Mouse (Mus musculus) intestine, postnatal 0 days (tissue): Measurements from ENCODE around the gene Gm16223. TPM values are rescaled to one million over a fixed set of nuclear protein-coding genes. Genes with fewer than 3 reads are reported as not detected.

Source experiments
- ATAC-seq: fragments of 200-750 bp; cut with Nextera tagmentation; 2 replicates; pipeline ENCODE4 v1.8.0; 2017; ENCODE audit warnings: mild to moderate bottlenecking, moderate TSS enrichment, moderate library complexity
- H3K27ac ChIP-seq: fragments of 300-500 bp; sonication (generic); 2 replicates; pipeline ENCODE4 v1.5.1; 2014; ENCODE audit warnings: mild to moderate bottlenecking, low read depth, low read length, moderate library complexity
- H3K27me3 ChIP-seq: fragments of 300-500 bp; sonication (generic); replicated peaks from 2 replicates; pipeline ENCODE4 v1.6.1; 2014; ENCODE audit warnings: low read length, mixed read lengths; ENCODE audit not compliant: control insufficient read depth, insufficient read depth
- H3K36me3 ChIP-seq: fragments of 300-500 bp; sonication (generic); 2 replicates; pipeline ENCODE4 v1.6.1; 2014; ENCODE audit warnings: mild to moderate bottlenecking, moderate library complexity; ENCODE audit not compliant: control insufficient read depth, insufficient read depth
- H3K4me1 ChIP-seq: fragments of 300-500 bp; sonication (generic); replicated peaks from 2 replicates; pipeline ENCODE4 v1.6.1; 2014; ENCODE audit warnings: antibody characterized with exemption, low read length, mixed read lengths; ENCODE audit not compliant: control insufficient read depth, insufficient read depth
- H3K4me2 ChIP-seq: fragments of 300-500 bp; sonication (generic); replicated peaks from 2 replicates; pipeline ENCODE4 v1.6.1; 2014; ENCODE audit warnings: low read depth, mild to moderate bottlenecking, moderate library complexity
- H3K4me3 ChIP-seq: fragments of 300-500 bp; sonication (generic); 2 replicates; pipeline ENCODE4 v1.5.1; 2014; ENCODE audit warnings: low read depth, low read length
- H3K9ac ChIP-seq: fragments of 300-500 bp; sonication (generic); 2 replicates; pipeline ENCODE4 v1.6.1; 2014; ENCODE audit warnings: mild to moderate bottlenecking, low read depth, low read length
- H3K9me3 ChIP-seq: fragments of 300-500 bp; sonication (generic); 2 replicates; pipeline ENCODE4 v1.6.1; 2016; ENCODE audit warnings: mixed run types; ENCODE audit not compliant: control insufficient read depth
- CTCF ChIP-seq: sonication (generic); IDR thresholded peaks from 2 replicates; pipeline ENCODE4 v1.5.1; 2016; ENCODE audit warnings: low read depth, mild to moderate bottlenecking, control low read depth, antibody characterized with exemption, moderate library complexity
- WGBS: fragments of 180-500 bp; shearing (Covaris S2); extraction: QIAGEN DNeasy Blood & Tissue Kit; methylation state at CpG from one replicate; pipeline ENCODE4 v1.1.7; 2014; 5-methylcytosine and 5-hydroxymethylcytosine counted together
- polyA plus RNA-seq: library from polyadenylated mRNA; unstranded; fragments of >200 nt; fragmentation: Nextera tagmentation; extraction: Ambion mirVana; gene quantifications from 2 replicates; pipeline ENCODE4 v1.2.1, GENCODE M21; 2015

The Gm16223 gene
- polyA plus RNA-seq, 1 experiment from 2014 or later = not detected

DNA sequence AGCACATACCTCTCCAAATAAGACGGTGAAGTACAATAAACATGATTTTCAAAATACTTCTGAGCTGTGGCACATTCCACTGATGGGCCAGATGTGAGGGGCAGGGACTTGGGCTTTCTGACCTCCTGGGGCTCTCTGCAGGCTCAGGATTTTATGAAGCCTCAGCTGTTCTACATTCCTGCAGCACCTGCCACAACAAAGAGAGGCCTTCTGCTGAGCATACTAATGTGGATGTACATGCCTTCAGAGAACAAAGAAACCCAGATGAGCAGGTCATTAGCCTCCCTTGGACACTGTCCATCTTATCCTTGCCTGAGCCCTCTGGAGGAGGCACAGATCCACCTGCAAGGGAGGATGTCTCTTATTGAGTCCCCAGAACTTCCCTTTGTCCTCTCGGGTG is 97.0 kb downstream of the Gm16223 start:
- H3K27ac ChIP-seq = no peak overlapping the region
- ATAC-seq = no peak
- H3K27me3 ChIP-seq = no peaks in the 10 kb centered on the region
- H3K4me3 ChIP-seq = no peak overlapping the region
- no peaks in the 10 kb centered on the region for H3K4me1 ChIP-seq
- H3K36me3 ChIP-seq = no peaks in the 10 kb centered on the region
- H3K9me3 ChIP-seq = no peaks in the 10 kb centered on the region
- TF ChIP-seq CTCF = no peak
- no peak overlapping the region for H3K9ac ChIP-seq
- WGBS = 85% methylated on average over 2 of the region's 2 CpGs
- H3K4me2 ChIP-seq = no peak overlapping the region

DNA sequence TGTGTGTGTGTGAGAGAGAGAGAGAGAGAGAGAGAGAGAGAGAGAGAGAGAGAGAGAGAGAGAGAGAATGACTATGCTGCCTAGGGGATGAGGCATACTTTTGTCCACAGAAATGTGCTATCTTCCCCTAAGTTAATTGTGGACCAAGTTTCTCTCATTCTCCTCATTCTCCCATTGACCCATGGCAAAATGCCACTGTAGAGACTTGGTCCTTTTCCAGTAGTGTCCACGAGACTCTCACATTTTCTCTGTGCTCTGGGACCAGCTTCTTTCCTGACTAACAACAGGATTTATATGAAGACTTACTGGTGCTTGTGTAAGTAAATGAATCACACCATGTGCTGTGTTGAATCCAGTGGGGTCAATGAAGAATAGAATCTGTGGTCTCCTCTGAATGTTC is 98.6 kb downstream of the Gm16223 start:
- no peak overlapping the region for H3K4me3 ChIP-seq
- no peak for ATAC-seq
- no peak overlapping the region for H3K9ac ChIP-seq
- no peak overlapping the region for H3K27ac ChIP-seq
- H3K36me3 ChIP-seq = no peaks in the 10 kb centered on the region
- H3K27me3 ChIP-seq = no peaks in the 10 kb centered on the region
- 39% methylated on average over 1 of the region's 1 CpGs for WGBS
- no peaks in the 10 kb centered on the region for H3K4me1 ChIP-seq
- no peak for TF ChIP-seq CTCF
- no peak overlapping the region for H3K4me2 ChIP-seq
- H3K9me3 ChIP-seq = no peaks in the 10 kb centered on the region

DNA sequence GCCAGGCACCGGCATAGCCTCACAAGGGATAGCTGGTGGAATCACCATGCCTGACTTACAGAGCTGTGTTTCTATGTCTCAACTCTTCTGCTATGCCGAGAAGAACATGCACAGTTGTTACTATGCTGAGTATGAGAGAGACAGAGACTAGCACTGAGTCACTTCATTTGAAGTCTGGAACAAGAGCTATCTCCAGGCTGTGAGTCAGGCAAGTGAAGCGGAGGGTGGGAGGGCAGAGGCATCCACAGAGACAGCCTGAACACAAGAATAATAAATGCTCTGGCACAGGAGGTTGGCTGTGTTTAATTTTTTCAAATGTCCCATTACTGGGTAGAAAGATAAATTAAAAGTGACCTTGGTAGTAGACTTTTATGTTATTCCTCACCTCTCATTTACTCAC is 100.3 kb downstream of the Gm16223 start:
- Histone ChIP-seq H3K9me3 (no peaks in the 10 kb centered on the region), H3K4me3 (no peak overlapping the region), H3K27me3 (no peaks in the 10 kb centered on the region), H3K27ac (no peak overlapping the region), H3K36me3 (no peaks in the 10 kb centered on the region), H3K4me1 (no peaks in the 10 kb centered on the region), H3K4me2 (no peak overlapping the region), H3K9ac (no peak overlapping the region)
- WGBS = 86% methylated on average over 3 of the region's 3 CpGs
- no peak for ATAC-seq
- no peak for TF ChIP-seq CTCF

DNA sequence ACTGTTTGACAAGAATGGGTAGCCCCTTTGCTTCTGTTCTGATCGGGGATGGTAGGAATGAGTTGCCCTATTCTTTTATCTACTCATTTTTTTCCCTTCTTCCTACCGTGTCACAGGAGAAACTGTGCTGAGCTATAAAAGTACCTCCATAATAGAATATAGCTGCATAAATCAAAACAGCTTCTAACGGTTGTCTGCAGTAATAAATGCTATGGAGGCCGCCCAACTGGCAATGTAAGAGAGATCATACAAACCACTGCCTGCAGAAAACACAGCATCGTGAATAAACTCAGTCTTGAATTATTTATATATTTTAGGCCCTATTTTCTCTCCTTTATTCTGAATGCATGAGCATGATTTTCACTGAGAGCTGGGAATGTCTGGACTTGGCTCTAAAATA is 101.0 kb downstream of the Gm16223 start:
- TF ChIP-seq CTCF = no peak
- H3K27me3 ChIP-seq = no peaks in the 10 kb centered on the region
- ATAC-seq = no peak
- H3K4me2 ChIP-seq = no peak overlapping the region
- no peak overlapping the region for H3K27ac ChIP-seq
- H3K9ac ChIP-seq = no peak overlapping the region
- no peaks in the 10 kb centered on the region for H3K36me3 ChIP-seq
- H3K4me3 ChIP-seq = no peak overlapping the region
- WGBS = 75% methylated on average over 5 of the region's 5 CpGs
- H3K9me3 ChIP-seq = no peaks in the 10 kb centered on the region
- H3K4me1 ChIP-seq = no peaks in the 10 kb centered on the region

DNA sequence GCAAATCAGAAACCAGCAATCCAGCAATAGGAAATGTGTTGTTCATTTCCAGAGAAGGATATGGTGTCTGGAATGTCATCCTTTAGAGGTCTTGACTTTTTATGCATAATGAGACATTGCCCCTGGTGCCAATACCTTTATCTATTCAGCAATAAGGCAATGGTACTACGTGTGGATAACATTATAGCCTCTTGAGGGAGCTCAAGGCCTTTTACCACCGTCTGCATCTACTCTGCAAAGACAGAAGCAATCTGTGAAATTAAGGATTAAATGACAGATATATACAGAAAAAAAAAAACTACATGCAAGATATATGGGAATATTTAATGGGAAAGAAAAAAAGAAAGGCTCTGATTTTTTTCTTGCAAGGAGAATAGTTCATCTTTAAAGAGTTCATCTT is 106.3 kb downstream of the Gm16223 start:
- H3K27ac ChIP-seq = no peak overlapping the region
- ATAC-seq = no peak
- no peaks in the 10 kb centered on the region for H3K4me1 ChIP-seq
- no peaks in the 10 kb centered on the region for H3K27me3 ChIP-seq
- WGBS = 62% methylated on average over 2 of the region's 2 CpGs
- H3K36me3 ChIP-seq = no peaks in the 10 kb centered on the region
- no peaks in the 10 kb centered on the region for H3K9me3 ChIP-seq
- no peak overlapping the region for H3K4me2 ChIP-seq
- no peak overlapping the region for H3K9ac ChIP-seq
- no peak overlapping the region for H3K4me3 ChIP-seq
- no peak for TF ChIP-seq CTCF

DNA sequence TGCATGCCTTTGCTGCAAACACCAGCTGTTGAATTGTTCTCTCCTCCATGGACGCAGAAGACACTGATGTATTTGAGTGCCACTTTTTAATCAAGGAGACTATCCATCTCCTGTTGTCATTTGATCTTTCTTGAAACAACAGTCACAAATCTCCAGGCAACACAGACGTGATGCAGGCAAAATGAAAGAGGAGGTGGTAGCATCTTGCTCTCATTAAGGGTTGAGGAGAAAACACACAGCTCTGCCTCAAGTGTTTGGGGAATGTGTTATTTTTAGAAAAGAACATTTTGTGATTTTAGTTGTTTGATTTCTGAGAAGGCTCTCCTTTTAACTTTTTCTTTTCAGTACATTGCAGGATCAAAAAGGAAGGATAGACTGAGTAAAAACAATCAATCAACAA is 107.7 kb downstream of the Gm16223 start:
- no peak for TF ChIP-seq CTCF
- 62% methylated on average over 2 of the region's 2 CpGs for WGBS

DNA sequence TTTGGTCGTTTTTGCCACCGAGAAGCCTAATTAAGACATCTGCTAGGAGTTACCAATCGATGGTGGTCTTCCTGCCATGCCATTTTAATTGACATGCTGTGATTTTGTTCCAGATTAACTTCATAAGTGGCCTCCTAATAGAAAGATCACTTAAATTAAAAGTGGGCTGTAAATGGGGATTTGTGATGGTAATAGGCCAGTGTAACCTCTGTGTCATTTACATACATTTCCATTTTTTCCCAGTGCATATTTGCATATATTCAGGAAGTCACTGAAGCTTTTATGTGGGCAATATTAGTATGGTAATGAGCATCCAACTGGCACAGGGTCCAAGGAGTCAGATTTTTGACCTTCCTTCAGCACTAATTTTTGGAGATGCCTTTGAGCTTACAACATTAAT is 130.7 kb downstream of the Gm16223 start:
- no peak for ATAC-seq
- Histone ChIP-seq H3K4me3 (no peak overlapping the region), H3K27me3 (no peaks in the 10 kb centered on the region), H3K4me2 (no peak overlapping the region), H3K9ac (no peak overlapping the region), H3K4me1 (no peaks in the 10 kb centered on the region), H3K27ac (no peak overlapping the region), H3K36me3 (no peaks in the 10 kb centered on the region), H3K9me3 (no peaks in the 10 kb centered on the region)
- 76% methylated on average over 3 of the region's 3 CpGs for WGBS
- no peak for TF ChIP-seq CTCF

More for the DNA sequence above, 107.7 kb downstream of the Gm16223 start:
- no peaks in the 10 kb centered on the region for H3K9me3 ChIP-seq
- H3K4me2 ChIP-seq = no peak overlapping the region
- H3K27ac ChIP-seq = no peak overlapping the region
- no peaks in the 10 kb centered on the region for H3K4me1 ChIP-seq
- no peak overlapping the region for H3K4me3 ChIP-seq
- no peak for ATAC-seq
- no peaks in the 10 kb centered on the region for H3K36me3 ChIP-seq
- H3K9ac ChIP-seq = no peak overlapping the region
- H3K27me3 ChIP-seq = no peaks in the 10 kb centered on the region
